Mouse (Mus musculus) brain, embryonic 14.5 days (tissue): Measurements from ENCODE around the gene Ahnak.

Experiments used
- CTCF ChIP-seq: fragments of 200-500 bp; IDR thresholded peaks from 2 replicates; pipeline ENCODE4 v1.5.1; 2012; ENCODE audit warnings: inconsistent platforms, mild to moderate bottlenecking, moderate library complexity, borderline replicate concordance; ENCODE audit not compliant: insufficient read depth, insufficient read length; ENCODE audit errors: extremely low read depth
- POLR2A ChIP-seq: fragments of 200-500 bp; IDR thresholded peaks from 2 replicates; pipeline ENCODE4 v1.6.1; 2012; ENCODE audit warnings: mild to moderate bottlenecking, inconsistent platforms, borderline replicate concordance; ENCODE audit not compliant: poor library complexity, insufficient read depth, insufficient read length, severe bottlenecking; ENCODE audit errors: extremely low read depth

GRCm38 (mm10) chr19:8991245-8991870, 2.3 kb downstream of the Ahnak start:
- TF ChIP-seq CTCF (no peak), POLR2A (no peak)
